Mouse (Mus musculus) yolk sac, embryonic 10.5 days (tissue): ENCODE measurements around the gene Creb3l2.

Source experiments
- DNase-seq: peaks from one replicate; pipeline ENCODE4 v3.0.0-alpha.2; 2017; ENCODE audit warnings: low spot score

Gene Creb3l2

GRCm38 (mm10) chr6:37441251-37442011, 515 bp downstream of the Creb3l2 start:
- DNase-seq: no peak

GRCm38 (mm10) chr6:37440491-37441250, 1.3 kb downstream of the Creb3l2 start:
- DNase-seq: peak; percentile 39

GRCm38 (mm10) chr6:37439676-37440490, 2.1 kb downstream of the Creb3l2 start:
- peak; percentile 37 for DNase-seq

GRCm38 (mm10) chr6:37438510-37438909, 3.4 kb downstream of the Creb3l2 start:
- DNase-seq: no peak

GRCm38 (mm10) chr6:37437086-37437485, 4.9 kb downstream of the Creb3l2 start:
- DNase-seq: no peak

- DNase-seq: no peak
These were observed 6.6 kb downstream of the Creb3l2 start for GRCm38 (mm10) chr6:37435391-37435790.

GRCm38 (mm10) chr6:37429849-37430470, 12.0 kb downstream of the Creb3l2 start:
- no peak for DNase-seq

GRCm38 (mm10) chr6:37428947-37429346, 13.0 kb downstream of the Creb3l2 start:
- DNase-seq: no peak

GRCm38 (mm10) chr6:37428044-37428443, 13.9 kb downstream of the Creb3l2 start:
- no peak for DNase-seq

GRCm38 (mm10) chr6:37426615-37427014, 15.3 kb downstream of the Creb3l2 start:
- no peak for DNase-seq

GRCm38 (mm10) chr6:37425833-37426232, 16.1 kb downstream of the Creb3l2 start:
- DNase-seq: no peak

GRCm38 (mm10) chr6:37425075-37425474, 16.9 kb downstream of the Creb3l2 start:
- DNase-seq: no peak

GRCm38 (mm10) chr6:37424374-37424773, 17.6 kb downstream of the Creb3l2 start:
- DNase-seq: no peak

- DNase-seq: no peak
These were observed 18.6 kb downstream of the Creb3l2 start for GRCm38 (mm10) chr6:37423386-37423785.

GRCm38 (mm10) chr6:37421124-37421523, 20.8 kb downstream of the Creb3l2 start:
- peak; percentile 73 for DNase-seq

- no peak for DNase-seq
These were observed 22.5 kb downstream of the Creb3l2 start for GRCm38 (mm10) chr6:37419445-37419941.

GRCm38 (mm10) chr6:37418931-37419330, 23.0 kb downstream of the Creb3l2 start:
- DNase-seq: no peak

GRCm38 (mm10) chr6:37416743-37417142, 25.2 kb downstream of the Creb3l2 start:
- DNase-seq: no peak

GRCm38 (mm10) chr6:37415505-37415904, 26.4 kb downstream of the Creb3l2 start:
- DNase-seq: no peak

- peak; percentile 71 for DNase-seq
These were observed 26.9 kb downstream of the Creb3l2 start for GRCm38 (mm10) chr6:37415034-37415433.

- DNase-seq: no peak
These were observed 27.4 kb downstream of the Creb3l2 start for GRCm38 (mm10) chr6:37414576-37414975.

GRCm38 (mm10) chr6:37411696-37412095, 30.2 kb downstream of the Creb3l2 start:
- DNase-seq: no peak
